9 mouse cellular contexts compared by ENCODE assay signal in the genomic region with DNA sequence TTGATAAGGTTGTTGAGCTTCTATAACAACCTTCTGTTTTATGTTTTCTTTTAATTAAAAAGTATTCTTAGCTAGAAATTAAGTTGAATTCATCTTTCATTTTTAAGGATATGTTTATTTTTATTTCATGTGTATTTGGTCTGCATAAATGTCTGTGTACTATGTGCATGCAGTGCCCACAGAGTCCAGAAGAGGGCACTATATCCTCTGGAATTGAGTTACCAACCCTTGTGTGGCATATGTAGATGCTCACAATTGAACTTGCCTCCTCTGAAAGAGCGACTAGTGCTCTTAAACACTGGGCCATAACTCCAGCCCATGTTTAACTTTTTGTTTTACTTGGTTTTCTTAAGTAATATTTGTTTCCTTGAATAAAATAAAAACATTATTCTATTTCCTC. TPM values are rescaled to one million over a fixed set of nuclear protein-coding genes. Genes with fewer than 3 reads are reported as not detected.
DNase-seq lines count a peak whose midpoint lies in the region; ATAC-seq lines count a peak whose summit lies in the region.
"Had no signal": no experiment of that assay in that cellular context is flagged by ENCODE, and none has a peak within 500 bp of the region (broad histone marks: within the 10 kb centered on the region; RNA-seq: fewer than 3 reads in every experiment).

No protein-coding gene starts in this region.

- no peak for ATAC-seq in hindbrain, embryonic 12.5 days (ENCODE audit: low FRiP score)
- ATAC-seq in megakaryocyte-erythroid progenitor cell, adult 5-6 weeks (replicated peaks; ENCODE audit: low FRiP score, low TSS enrichment, poor library complexity, severe bottlenecking): no peak

- H3K9me3 ChIP-seq in hindbrain, embryonic 10.5 days: no peaks in the 10 kb centered on the region
- H3K9me3 ChIP-seq in hindbrain, embryonic 12.5 days (replicated peaks): no peaks in the 10 kb centered on the region
- H3K9me3 ChIP-seq: stomach, embryonic 15.5 days had no signal

- no peak overlapping the region for H3K9ac ChIP-seq in hindbrain, embryonic 12.5 days
- H3K9ac ChIP-seq: stomach, embryonic 15.5 days had no signal

- WGBS in hindbrain, embryonic 10.5 days: 47% methylated on average over 1 of the region's 1 CpGs
- 44% methylated on average over 1 of the region's 1 CpGs for WGBS in hindbrain, embryonic 12.5 days

- H3K4me1 ChIP-seq in hindbrain, embryonic 10.5 days (replicated peaks): no peaks in the 10 kb centered on the region
- H3K4me1 ChIP-seq in hindbrain, embryonic 12.5 days: no peaks in the 10 kb centered on the region
- H3K4me1 ChIP-seq: stomach, embryonic 15.5 days had no signal

- no peak overlapping the region for H3K27ac ChIP-seq in hindbrain, embryonic 10.5 days
- H3K27ac ChIP-seq in hindbrain, embryonic 12.5 days: no peak overlapping the region
- H3K27ac ChIP-seq: stomach, embryonic 15.5 days had no signal

- H3K27me3 ChIP-seq in hindbrain, embryonic 10.5 days (ENCODE audit: insufficient read depth, poor library complexity, severe bottlenecking): no peaks in the 10 kb centered on the region
- no peaks in the 10 kb centered on the region for H3K27me3 ChIP-seq in hindbrain, embryonic 12.5 days
- H3K27me3 ChIP-seq: stomach, embryonic 15.5 days had no signal

- H3K36me3 ChIP-seq in hindbrain, embryonic 10.5 days: no peaks in the 10 kb centered on the region
- H3K36me3 ChIP-seq in hindbrain, embryonic 12.5 days: no peaks in the 10 kb centered on the region
- H3K36me3 ChIP-seq: stomach, embryonic 15.5 days had no signal

- no peak overlapping the region for H3K4me2 ChIP-seq in hindbrain, embryonic 12.5 days (replicated peaks)
- H3K4me2 ChIP-seq: stomach, embryonic 15.5 days had no signal

- H3K4me3 ChIP-seq in hindbrain, embryonic 10.5 days: no peak overlapping the region
- no peak overlapping the region for H3K4me3 ChIP-seq in hindbrain, embryonic 12.5 days
- H3K4me3 ChIP-seq: stomach, embryonic 15.5 days had no signal

- peak; percentile 17 for DNase-seq in hindbrain, embryonic 10.5 days (ENCODE audit: low spot score)
- peak; percentile 17 for DNase-seq in right cerebral cortex, postnatal 14 days
- DNase-seq in right cerebral cortex, adult 2 months (ENCODE audit: low spot score in 2 of 2): no peak
- DNase-seq in embryo, embryonic 11 days: peak; percentile 25
- DNase-seq in thymus, postnatal 0 days (ENCODE audit: low spot score): peak; percentile 35
- DNase-seq in ovary, postnatal 36 days (ENCODE audit: low spot score): no peak

RNA-seq across cellular contexts. Expression of gene Enox2, which starts 21.4 kb away (rescaled TPM):
- 10.2 and 11.6 TPM in 2 replicates for polyA plus RNA-seq in hindbrain, embryonic 10.5 days (2016; fragmentation: Nextera tagmentation; extraction: Ambion mirVana)
- polyA plus RNA-seq in hindbrain, embryonic 12.5 days (2016; fragmentation: Nextera tagmentation; extraction: Ambion mirVana): 11.7 and 12.7 TPM in 2 replicates
- polyA plus RNA-seq in thymus, postnatal 0 days (2015; fragmentation: Nextera tagmentation; extraction: Ambion mirVana): 10.4 and 12.7 TPM in 2 replicates
- total RNA-seq in megakaryocyte-erythroid progenitor cell, adult 5-6 weeks (2014; fragmentation: Nextera tagmentation): 7.8 and 22.7 TPM in 2 replicates
- 16.4 and 17.9 TPM in 2 replicates for total RNA-seq in megakaryocyte-erythroid progenitor cell, adult 5-6 weeks (2017)

Comparison
In these comparisons a context has a peak if more than half of its experiments do, and no peak if none do; other contexts are left out.
1. DNase-seq: peak in hindbrain, embryonic 10.5 days (single experiment), right cerebral cortex, postnatal 14 days (single experiment), embryo, embryonic 11 days (single experiment) and thymus, postnatal 0 days (single experiment); none in right cerebral cortex, adult 2 months (0 of 2) and ovary, postnatal 36 days (single experiment).